Mouse (Mus musculus) small intestine, adult 2 months (tissue): ENCODE results near the gene Mtss1l. TPM values are rescaled to one million over a fixed set of nuclear protein-coding genes. Genes with fewer than 3 reads are reported as not detected.

Experiments
- H3K27ac ChIP-seq: fragments of 200-500 bp; 2 replicates; pipeline ENCODE4 v1.5.1; 2012; ENCODE audit warnings: low read depth, low read length, control low read depth, inconsistent platforms; ENCODE audit not compliant: insufficient read depth
- H3K27me3 ChIP-seq: fragments of 200-500 bp; 2 replicates; pipeline ENCODE4 v1.6.1; 2012; ENCODE audit warnings: mild to moderate bottlenecking, moderate library complexity, low read length, inconsistent platforms; ENCODE audit not compliant: control insufficient read depth, insufficient read depth
- H3K36me3 ChIP-seq: fragments of 200-500 bp; 2 replicates; pipeline ENCODE4 v1.6.1; 2012; ENCODE audit warnings: mild to moderate bottlenecking, low read length, control low read depth, inconsistent platforms; ENCODE audit not compliant: control insufficient read depth, insufficient read depth
- H3K4me1 ChIP-seq: fragments of 200-500 bp; 2 replicates; pipeline ENCODE4 v1.6.1; 2012; ENCODE audit warnings: low read length, inconsistent platforms, mixed read lengths; ENCODE audit not compliant: control insufficient read depth, insufficient read depth, insufficient read length
- H3K4me3 ChIP-seq: fragments of 200-500 bp; 2 replicates; pipeline ENCODE4 v1.5.1; 2012; ENCODE audit warnings: low read depth, mild to moderate bottlenecking, control low read depth, inconsistent platforms, low read length, moderate library complexity
- CTCF ChIP-seq: fragments of 200-500 bp; IDR thresholded peaks from 2 replicates; pipeline ENCODE4 v1.5.1; 2012; ENCODE audit warnings: low read depth, mild to moderate bottlenecking, control low read depth, inconsistent platforms, low read length, moderate library complexity, mixed read lengths; ENCODE audit not compliant: insufficient replicate concordance, insufficient read length; ENCODE audit errors: extremely low read depth
- POLR2A ChIP-seq: fragments of 200-500 bp; IDR thresholded peaks from 2 replicates; pipeline ENCODE4 v1.6.1; 2012; ENCODE audit warnings: low read depth, mild to moderate bottlenecking, control low read depth, inconsistent platforms, low read length, moderate library complexity
- WGBS: fragments of 180-500 bp; shearing (Covaris S2); methylation state at CpG from one replicate; pipeline ENCODE4 v1.1.7; 2018; 5-methylcytosine and 5-hydroxymethylcytosine counted together
- polyA plus RNA-seq: library from polyadenylated mRNA; depleted of rRNA; stranded (reverse); fragments of >200 nt; gene quantifications from 2 replicates; pipeline ENCODE4 v1.2.3, GENCODE M21; 2012

Mtss1l gene
- polyA plus RNA-seq, 1 experiment, result 21.9 TPM

DNA sequence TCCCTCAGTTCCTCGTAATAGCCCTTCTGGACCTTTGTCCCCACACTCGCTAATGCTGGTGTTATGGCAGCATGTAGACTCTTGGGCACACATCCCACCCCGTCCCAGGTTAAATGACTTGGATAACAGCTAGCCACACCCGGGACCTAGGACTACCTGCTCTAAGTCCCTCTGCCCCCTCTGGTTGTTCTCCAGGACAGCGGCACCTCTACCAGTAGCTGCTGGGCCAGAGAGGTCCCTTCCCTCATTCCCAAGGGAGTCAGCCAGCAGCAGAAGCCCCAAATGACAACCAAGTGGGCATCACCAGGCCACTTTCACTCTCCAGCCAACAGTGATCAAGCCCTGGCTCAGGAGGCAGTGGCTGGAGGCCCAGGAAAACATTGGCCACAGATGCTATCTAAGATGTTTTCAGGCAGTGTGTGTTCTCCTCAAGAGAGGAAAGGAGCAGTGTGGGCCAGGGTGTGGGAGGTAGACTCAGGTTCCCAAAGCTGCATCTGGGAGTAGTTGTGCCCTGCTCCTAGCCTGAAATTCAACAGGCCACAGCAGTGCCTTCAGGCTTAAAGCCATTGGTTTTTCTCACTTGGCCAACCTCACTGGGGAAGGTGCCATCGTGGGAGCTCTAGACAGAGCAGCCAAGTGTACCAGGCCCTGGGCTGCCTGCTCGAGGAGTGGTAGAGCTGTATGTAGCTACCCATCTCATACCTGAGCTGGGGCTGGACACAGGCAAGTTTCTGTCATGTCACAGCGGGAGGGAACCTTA lies 2.9 kb upstream of the Mtss1l start:
- Histone ChIP-seq H3K4me3 (no peak overlapping the region), H3K36me3 (peaks cover 5% of the 10 kb centered on the region), H3K27ac (no peak overlapping the region), H3K27me3 (0 out of 2 replicates have a peak, but pooled peaks cover 3% of the 10 kb centered on the region), H3K4me1 (peaks cover 8% of the 10 kb centered on the region; the same call in 1 of the 2 replicates)
- WGBS, result 59% methylated on average over 8 of the region's 8 CpGs
- TF ChIP-seq CTCF, result no peak
- TF ChIP-seq POLR2A, result no peak

DNA sequence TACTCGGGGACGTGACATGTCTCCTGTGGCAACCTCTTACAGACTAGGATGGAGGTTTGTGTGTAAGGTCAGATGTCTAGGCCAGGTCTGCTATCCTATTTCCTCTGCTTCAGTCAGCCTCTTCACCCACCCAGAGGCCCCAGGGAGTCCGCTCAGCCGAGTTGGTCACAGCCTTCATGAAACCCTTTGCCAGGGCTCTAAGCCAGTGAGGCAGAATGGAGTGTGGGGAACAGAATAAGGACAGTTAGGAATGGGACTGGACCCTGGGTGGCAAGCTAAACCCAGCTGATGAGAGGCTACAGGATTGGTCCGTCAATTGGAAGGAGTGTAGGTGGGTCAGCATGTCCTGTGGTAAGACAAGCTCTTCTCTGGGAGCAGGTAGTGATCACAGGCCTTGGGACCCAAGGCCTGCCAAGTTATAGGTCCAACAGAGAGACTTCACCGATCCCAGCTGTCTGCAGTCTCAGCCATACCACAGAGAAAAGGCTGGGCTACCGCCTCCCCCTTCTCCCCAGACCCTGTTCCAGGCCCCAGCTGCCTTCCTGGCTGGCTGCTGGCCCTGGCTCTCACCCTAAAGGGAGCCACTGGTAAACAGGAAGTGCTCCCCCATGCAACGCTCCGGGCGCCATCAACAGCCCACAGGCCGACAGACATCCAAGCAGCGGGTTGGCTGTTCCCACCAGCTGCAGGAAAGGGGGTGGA lies 2.2 kb upstream of the Mtss1l start:
- H3K36me3 ChIP-seq, result no peaks in the 10 kb centered on the region; the same call in 1 of the 2 replicates
- peaks cover 8% of the 10 kb centered on the region; the same call in 1 of the 2 replicates for H3K4me1 ChIP-seq
- no peak overlapping the region for H3K4me3 ChIP-seq
- no peak for TF ChIP-seq POLR2A
- no peak for TF ChIP-seq CTCF
- H3K27me3 ChIP-seq, result 0 out of 2 replicates have a peak, but pooled peaks cover 3% of the 10 kb centered on the region
- WGBS, result 67% methylated on average over 12 of the region's 12 CpGs
- peak overlapping the region; percentile 33 for H3K27ac ChIP-seq

DNA sequence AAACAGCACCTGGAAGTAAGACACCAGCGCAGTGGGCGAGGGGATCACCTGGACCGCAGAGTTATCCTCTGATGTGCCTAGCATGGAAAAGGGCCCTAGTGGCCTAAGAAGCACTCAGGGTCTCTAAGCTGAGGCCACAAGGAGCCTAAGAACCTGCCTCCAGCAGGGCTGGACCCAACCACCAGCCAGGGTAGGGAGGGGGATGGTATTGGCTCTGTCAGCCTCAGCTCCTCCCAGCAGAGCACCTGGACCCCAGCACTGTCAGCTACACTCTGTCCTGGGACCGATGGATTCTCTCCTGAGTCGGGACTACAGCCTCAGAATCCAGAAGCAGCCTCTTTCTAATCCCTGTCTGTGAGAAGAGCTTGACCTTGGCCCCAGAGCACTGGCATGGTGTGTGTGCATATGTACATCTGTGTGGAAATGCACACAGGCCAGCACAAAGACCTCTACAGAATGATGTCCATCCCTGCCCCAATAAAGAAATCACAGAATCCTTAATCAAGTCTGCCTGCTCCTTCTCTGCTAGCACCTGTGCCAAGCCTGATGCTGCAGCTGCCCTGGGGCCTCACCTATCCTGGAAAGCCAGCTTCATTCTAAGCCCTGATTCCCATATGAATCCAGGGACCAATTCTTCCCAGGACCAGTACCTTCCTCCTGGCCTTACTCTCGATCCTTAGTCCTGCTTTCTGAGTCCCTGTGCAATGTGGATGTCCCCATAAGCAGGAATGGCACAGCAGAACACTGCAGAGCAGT lies 1.2 kb upstream of the Mtss1l start:
- Histone ChIP-seq H3K4me1 (peaks cover 8% of the 10 kb centered on the region; the same call in 1 of the 2 replicates), H3K36me3 (no peaks in the 10 kb centered on the region; the same call in 1 of the 2 replicates), H3K27me3 (0 out of 2 replicates have a peak, but pooled peaks cover 3% of the 10 kb centered on the region), H3K27ac (0 out of 2 replicates have a peak overlapping the region, but pooled peaks have one; percentile 5), H3K4me3 (no peak overlapping the region)
- TF ChIP-seq CTCF, result no peak
- TF ChIP-seq POLR2A, result no peak
- 74% methylated on average over 6 of the region's 6 CpGs for whole genome bisulfite sequencing

DNA sequence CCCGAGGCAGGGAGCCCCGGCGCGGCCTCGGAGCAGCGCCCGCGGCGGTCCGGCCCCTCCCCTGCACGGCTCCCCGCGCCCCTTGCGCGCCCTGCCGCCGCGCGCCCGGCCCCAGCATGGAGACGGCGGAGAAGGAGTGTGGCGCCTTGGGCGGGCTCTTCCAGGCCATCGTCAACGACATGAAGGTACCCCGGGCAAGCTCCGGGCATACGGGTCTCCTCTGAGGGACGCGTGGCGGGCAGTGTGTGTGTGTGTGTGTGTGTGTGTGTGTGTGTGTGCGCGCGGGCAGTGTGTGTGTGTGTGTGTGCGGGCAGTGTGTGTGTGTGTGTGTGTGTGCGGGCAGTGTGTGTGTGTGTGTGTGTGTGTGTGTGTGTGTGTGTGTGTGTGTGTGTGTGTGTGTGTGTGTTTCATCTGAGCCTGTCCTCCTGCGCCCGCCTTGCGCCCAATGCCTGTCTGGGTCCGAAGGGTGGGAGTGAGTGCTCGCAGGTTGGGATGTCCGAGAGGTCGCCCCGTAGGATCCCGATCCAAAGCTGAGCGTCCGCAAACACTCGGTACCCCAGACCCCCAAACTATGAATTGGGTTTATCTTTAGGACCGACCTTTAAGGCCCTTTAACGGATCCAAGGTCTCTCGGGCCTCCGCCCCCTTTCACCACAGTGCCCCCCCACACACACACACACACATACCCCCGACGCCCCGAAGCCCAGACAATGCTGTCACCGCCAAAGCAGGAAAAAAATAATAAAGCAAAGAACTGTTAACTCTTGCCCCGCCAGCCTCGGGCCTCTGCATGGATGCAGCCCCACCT lies 534 bp downstream of the Mtss1l start:
- H3K36me3 ChIP-seq, result no peaks in the 10 kb centered on the region
- TF ChIP-seq POLR2A (no peak), CTCF (no peak)
- peak overlapping the region; percentile 16; the same call in 1 of the 2 replicates for H3K27ac ChIP-seq
- peak overlapping the region; percentile 77 for H3K4me3 ChIP-seq
- peaks cover 8% of the 10 kb centered on the region; the same call in 1 of the 2 replicates for H3K4me1 ChIP-seq
- 1% methylated on average over 57 of the region's 59 CpGs for WGBS
- 0 out of 2 replicates have a peak, but pooled peaks cover 3% of the 10 kb centered on the region for H3K27me3 ChIP-seq

DNA sequence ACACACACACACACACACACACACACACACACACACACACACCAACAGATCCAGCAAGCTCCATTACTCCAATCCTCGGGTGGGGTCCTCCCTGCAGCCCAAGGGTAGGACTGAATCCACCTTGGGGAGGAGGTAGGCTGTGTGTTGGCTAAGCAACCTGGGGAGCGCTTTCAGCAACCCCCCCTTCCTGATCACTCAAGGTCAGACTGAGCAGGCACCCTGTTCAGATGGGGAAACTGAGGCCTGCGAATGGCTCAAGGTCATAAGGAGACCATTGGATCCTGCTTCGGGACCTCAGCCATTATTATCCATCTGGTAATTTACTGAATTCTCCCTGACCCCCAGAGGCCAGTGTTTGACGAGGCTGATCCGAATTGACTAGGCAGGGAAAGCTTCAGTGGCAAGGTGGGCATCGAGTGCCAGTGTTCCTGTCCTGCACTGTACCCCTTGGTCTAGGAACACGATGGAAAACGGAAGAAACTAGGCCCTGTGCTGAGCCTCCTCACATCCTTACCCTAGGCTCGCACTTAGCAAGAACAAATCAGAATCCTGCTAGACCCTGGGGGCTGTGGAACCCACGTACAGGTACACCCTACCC lies 1.2 kb downstream of the Mtss1l start:
- TF ChIP-seq CTCF, result no peak
- no peak for TF ChIP-seq POLR2A
- 68% methylated on average over 11 of the region's 11 CpGs for WGBS
- Histone ChIP-seq H3K4me1 (peaks cover 6% of the 10 kb centered on the region), H3K36me3 (no peaks in the 10 kb centered on the region), H3K27me3 (0 out of 2 replicates have a peak, but pooled peaks cover 3% of the 10 kb centered on the region), H3K27ac (no peak overlapping the region), H3K4me3 (peak overlapping the region; percentile 77)

DNA sequence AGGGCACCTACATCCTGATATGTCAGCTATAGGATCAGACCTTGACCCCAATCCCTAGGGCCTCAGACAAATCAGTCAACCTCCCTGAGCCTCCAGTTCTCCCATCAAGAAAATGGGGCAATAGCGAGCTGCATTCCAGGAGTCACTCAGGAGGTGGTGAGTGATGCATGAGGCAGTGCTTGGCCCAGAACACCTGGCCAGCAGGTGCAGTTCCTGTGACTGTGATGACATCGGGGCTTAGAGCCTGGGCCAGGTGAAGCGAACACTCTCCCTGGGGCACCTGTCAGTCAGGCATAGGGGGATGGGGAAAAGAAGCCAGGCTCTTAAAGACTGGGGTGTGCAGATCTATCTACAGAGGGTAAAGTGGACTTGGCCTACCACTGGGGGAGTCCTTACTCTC lies 3.2 kb downstream of the Mtss1l start:
- WGBS, result 72% methylated on average over 3 of the region's 3 CpGs
- no peak for TF ChIP-seq POLR2A
- TF ChIP-seq CTCF, result no peak
- H3K4me1 ChIP-seq, result no peaks in the 10 kb centered on the region; the same call in 1 of the 2 replicates
- 0 out of 2 replicates have a peak, but pooled peaks cover 3% of the 10 kb centered on the region for H3K27me3 ChIP-seq
- no peak overlapping the region for H3K4me3 ChIP-seq
- H3K36me3 ChIP-seq, result no peaks in the 10 kb centered on the region; the same call in 1 of the 2 replicates
- H3K27ac ChIP-seq, result no peak overlapping the region
